Mouse (Mus musculus) heart, postnatal 10 days (tissue): ENCODE measurements around the gene Vstm4. TPM values are rescaled to one million over a fixed set of nuclear protein-coding genes. Genes with fewer than 3 reads are reported as not detected.
A peak's percentile ranks its signal among the peaks of the same experiment; 100 is the strongest.

Experiments used
- DNase-seq, 2 experiments: peaks; one replicate each; pipeline ENCODE4 v3.0.0; 2021
- intact Hi-C: fragments of 180-260 bp; cut with DNase I; formaldehyde crosslinking; loops from one replicate; pipeline ENCODE4 v1.15.1; 2025
- total RNA-seq, 2 experiments: library from RNA; stranded (reverse); gene quantifications; 2 replicates each; pipeline ENCODE4 v1.2.3; 2021

Gene Vstm4
- total RNA-seq, 2 experiments from 2014 or later: 19.5 to 24.2 TPM

GRCm38 (mm10) chr14:32931709-32932108, 75.2 kb downstream of the Vstm4 start:
- DNase-seq: no peak
- intact Hi-C loops: no loop called here

GRCm38 (mm10) chr14:32932220-32932619, 75.7 kb downstream of the Vstm4 start:
- no peak for DNase-seq

GRCm38 (mm10) chr14:32934064-32934463, 77.5 kb downstream of the Vstm4 start:
- intact Hi-C loops: no loop called here
- DNase-seq: no peak

More at GRCm38 (mm10) chr14:32932220-32932619, 75.7 kb downstream of the Vstm4 start:
- intact Hi-C loops: no loop called here

GRCm38 (mm10) chr14:32939217-32939616, 82.7 kb downstream of the Vstm4 start:
- intact Hi-C loops: no loop called here

GRCm38 (mm10) chr14:32947512-32947911, 91.0 kb downstream of the Vstm4 start:
- DNase-seq: peak; percentile 40 to 41
- intact Hi-C loops: no loop called here

More at GRCm38 (mm10) chr14:32939217-32939616, 82.7 kb downstream of the Vstm4 start:
- no peak for DNase-seq

GRCm38 (mm10) chr14:32950312-32951301, 94.1 kb downstream of the Vstm4 start:
- intact Hi-C loops: loop anchor here (2.0 kb wide), 1 partner anchor 92 kb away; no protein-coding TSS in a partner anchor
- peak; percentile 81 for DNase-seq

GRCm38 (mm10) chr14:32956486-32956885, 99.9 kb downstream of the Vstm4 start:
- DNase-seq: peak; percentile 87 to 90
- intact Hi-C loops: loop anchor here (5.0 kb wide), 1 partner anchor 74 kb away; no protein-coding TSS in a partner anchor

- DNase-seq: peak; percentile 25 to 38
- intact Hi-C loops: loop anchor here (5.0 kb wide), 1 partner anchor 76 kb away; no protein-coding TSS in a partner anchor
These were observed 102.1 kb downstream of the Vstm4 start for GRCm38 (mm10) chr14:32958671-32959070.

GRCm38 (mm10) chr14:32960481-32960880, 103.9 kb downstream of the Vstm4 start:
- intact Hi-C loops: loop anchor here (1.0 to 10.0 kb wide), 7 partner anchors 72 to 426 kb away; partner anchors contain the start of gene Vstm4
- DNase-seq: peak; percentile 80 to 86

- intact Hi-C loops: loop anchor here (5.0 to 10.0 kb wide), 4 partner anchors 147 to 430 kb away; no protein-coding TSS in a partner anchor
- DNase-seq: no peak
These were observed 108.2 kb downstream of the Vstm4 start for GRCm38 (mm10) chr14:32964742-32965141.

GRCm38 (mm10) chr14:32970700-32971099, 114.1 kb downstream of the Vstm4 start:
- intact Hi-C loops: no loop called here
- DNase-seq: no peak

GRCm38 (mm10) chr14:32984176-32984738, 127.7 kb downstream of the Vstm4 start:
- intact Hi-C loops: no loop called here
- peak; percentile 46 to 56 for DNase-seq

GRCm38 (mm10) chr14:32986659-32987058, 130.1 kb downstream of the Vstm4 start:
- DNase-seq: no peak
- intact Hi-C loops: no loop called here

Other genes starting within 250 kb of the Vstm4 start
- gene 3425401B19Rik, start 171.5 kb upstream of the Vstm4 start, total RNA-seq: 10 to 100 TPM; 59.4 to 74.8 TPM
- gene Tmem273, start 70.8 kb upstream of the Vstm4 start, total RNA-seq: under 1 TPM; 0.50 to 0.99 TPM
- not detected for gene Fam170b, start 22.8 kb upstream of the Vstm4 start, total RNA-seq
- gene Lrrc18, start 134.6 kb downstream of the Vstm4 start, total RNA-seq: under 1 TPM; 0.35 to 0.45 TPM